Mouse (Mus musculus): Measurements from ENCODE around the gene Tlr4.

DNA sequence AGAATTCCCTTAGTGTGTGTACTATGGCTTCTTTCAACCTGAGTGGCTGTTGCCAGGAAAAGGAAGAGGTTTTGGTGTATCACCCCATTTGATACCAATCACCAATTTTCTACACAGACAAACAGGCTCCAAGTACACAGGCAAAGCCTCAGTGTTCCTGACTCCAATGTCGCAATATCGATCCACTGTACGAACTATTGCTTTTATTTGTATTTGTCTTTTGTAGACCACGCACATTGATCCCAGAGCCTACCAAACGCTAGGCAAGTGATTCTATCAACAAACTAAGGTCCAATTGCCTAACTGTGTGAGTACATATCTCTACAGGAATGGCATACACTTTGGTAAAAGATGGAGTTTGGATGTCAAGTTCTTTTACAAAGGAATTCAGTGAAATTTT is 55.9 kb downstream of the Tlr4 start:
- no peak for TF ChIP-seq CTCF (IDR thresholded peaks at IDR 0.05; ENCODE audit: low read depth)
- no peak for TF ChIP-seq EP300 (optimal IDR thresholded peaks at IDR 0.05)

All from stomach, postnatal 0 days (tissue).